Mouse (Mus musculus) heart, adult 2 months (tissue): ENCODE data around the gene Tdrd1. TPM values are rescaled to one million over a fixed set of nuclear protein-coding genes. Genes with fewer than 3 reads are reported as not detected.

Experiments used
- DNase-seq, 2 experiments: peaks; one replicate each; pipeline ENCODE4 v3.0.0; 2021
- H3K27ac ChIP-seq: fragments of 200-600 bp; 2 replicates; pipeline ENCODE4 v1.8.1; 2022
- H3K27me3 ChIP-seq: fragments of 200-500 bp; 2 replicates; pipeline ENCODE4 v1.6.1; 2012; ENCODE audit warnings: mild to moderate bottlenecking, low read length, inconsistent platforms, mixed read lengths; ENCODE audit not compliant: control insufficient read depth, insufficient read depth
- H3K36me3 ChIP-seq: fragments of 200-500 bp; 2 replicates; pipeline ENCODE4 v1.6.1; 2012; ENCODE audit warnings: low read length, inconsistent platforms; ENCODE audit not compliant: control insufficient read depth, insufficient read depth
- H3K4me1 ChIP-seq: fragments of 200-500 bp; 2 replicates; pipeline ENCODE4 v1.6.1; 2011; ENCODE audit warnings: low read length; ENCODE audit not compliant: control insufficient read depth, insufficient read depth
- H3K4me3 ChIP-seq: fragments of 200-600 bp; 2 replicates; pipeline ENCODE4 v1.8.1; 2022
- H3K79me2 ChIP-seq: fragments of 200-500 bp; replicated peaks from 2 replicates; pipeline ENCODE4 v1.6.1; 2012; ENCODE audit warnings: mild to moderate bottlenecking, inconsistent platforms, low read length, moderate library complexity, mixed read lengths; ENCODE audit not compliant: control insufficient read depth, insufficient read depth
- H3K9ac ChIP-seq: fragments of 200-500 bp; 2 replicates; pipeline ENCODE4 v1.6.1; 2012; ENCODE audit warnings: low read depth, mild to moderate bottlenecking, control low read depth, inconsistent platforms, low read length, mixed read lengths
- CTCF ChIP-seq: fragments of 200-600 bp; IDR thresholded peaks from 2 replicates; pipeline ENCODE4 v1.8.1; 2022; ENCODE audit warnings: antibody characterized with exemption, mild to moderate bottlenecking, moderate library complexity
- EP300 ChIP-seq: fragments of 200-500 bp; IDR thresholded peaks from 2 replicates; pipeline ENCODE4 v1.6.1; 2011; ENCODE audit warnings: low read depth, low read length, control low read depth; ENCODE audit not compliant: insufficient read depth
- POLR2A ChIP-seq: fragments of 200-500 bp; IDR thresholded peaks from 2 replicates; pipeline ENCODE4 v1.6.1; 2011; ENCODE audit warnings: mild to moderate bottlenecking, low read depth, low read length, control low read depth; ENCODE audit not compliant: insufficient read depth
- WGBS: fragments of 180-500 bp; shearing (Covaris S2); methylation state at CpG from one replicate; pipeline ENCODE4 v1.1.7; 2018; 5-methylcytosine and 5-hydroxymethylcytosine counted together
- intact Hi-C: fragments of 180-260 bp; cut with DNase I; formaldehyde crosslinking; loops from one replicate; pipeline ENCODE4 v1.15.1; 2025
- polyA plus RNA-seq: library from polyadenylated mRNA; depleted of rRNA; stranded (reverse); fragments of >200 nt; gene quantifications from 2 replicates; pipeline ENCODE4 v1.2.3, GENCODE M21; 2012
- total RNA-seq, 2 experiments: library from RNA; stranded (reverse); gene quantifications; 2 replicates each; pipeline ENCODE4 v1.2.3; 2021

Gene Tdrd1
- total and polyA plus RNA-seq, 3 experiments = 0.02 TPM; not detected in 2

DNA sequence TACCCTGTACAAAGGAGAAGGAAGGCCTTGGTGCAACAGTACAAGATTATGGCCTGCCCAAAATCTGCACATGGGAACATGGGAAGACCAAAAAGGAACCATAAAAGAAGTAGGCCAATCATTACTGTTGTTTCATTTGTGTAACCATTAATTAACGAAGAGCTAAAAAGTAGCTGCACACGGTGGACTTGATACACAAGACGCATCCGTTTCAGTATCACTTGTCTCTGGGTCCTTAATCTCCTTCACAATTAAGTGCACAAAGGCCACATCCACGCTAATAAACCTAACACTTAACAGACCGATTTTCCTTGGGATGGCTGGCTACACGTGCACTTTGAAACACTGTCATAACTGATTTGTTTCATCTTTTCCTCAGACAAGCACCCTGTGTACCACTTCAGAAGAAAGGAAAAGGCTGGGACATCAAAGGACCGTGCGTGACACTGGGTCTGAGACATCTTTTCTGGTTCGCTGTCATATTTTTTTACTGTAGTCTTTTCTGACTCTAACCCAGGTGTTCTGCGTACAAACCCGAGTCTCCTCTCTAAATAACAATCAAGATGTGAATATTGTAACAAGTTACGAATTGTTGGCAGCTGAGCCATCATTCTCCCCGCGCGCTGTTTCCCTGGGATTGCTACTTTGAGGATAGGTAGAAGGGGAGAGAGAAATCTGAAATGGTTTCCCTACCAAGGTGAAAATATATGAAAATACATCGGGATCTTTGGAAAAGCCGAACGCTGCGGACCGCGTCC is 4.8 kb upstream of the Tdrd1 start:
- Histone ChIP-seq H3K9ac (peak overlapping the region; percentile 97), H3K4me3 (peak overlapping the region; percentile 84), H3K27me3 (no peaks in the 10 kb centered on the region), H3K79me2 (peaks cover 7% of the 10 kb centered on the region), H3K4me1 (peaks cover 20% of the 10 kb centered on the region), H3K36me3 (peaks cover 24% of the 10 kb centered on the region), H3K27ac (peak overlapping the region; percentile 98)
- DNase-seq = no peak
- 3% methylated on average over 22 of the region's 22 CpGs for WGBS
- intact Hi-C loops = no loop called here
- TF ChIP-seq POLR2A = no peak
- TF ChIP-seq EP300 = no peak
- no peak for TF ChIP-seq CTCF

DNA sequence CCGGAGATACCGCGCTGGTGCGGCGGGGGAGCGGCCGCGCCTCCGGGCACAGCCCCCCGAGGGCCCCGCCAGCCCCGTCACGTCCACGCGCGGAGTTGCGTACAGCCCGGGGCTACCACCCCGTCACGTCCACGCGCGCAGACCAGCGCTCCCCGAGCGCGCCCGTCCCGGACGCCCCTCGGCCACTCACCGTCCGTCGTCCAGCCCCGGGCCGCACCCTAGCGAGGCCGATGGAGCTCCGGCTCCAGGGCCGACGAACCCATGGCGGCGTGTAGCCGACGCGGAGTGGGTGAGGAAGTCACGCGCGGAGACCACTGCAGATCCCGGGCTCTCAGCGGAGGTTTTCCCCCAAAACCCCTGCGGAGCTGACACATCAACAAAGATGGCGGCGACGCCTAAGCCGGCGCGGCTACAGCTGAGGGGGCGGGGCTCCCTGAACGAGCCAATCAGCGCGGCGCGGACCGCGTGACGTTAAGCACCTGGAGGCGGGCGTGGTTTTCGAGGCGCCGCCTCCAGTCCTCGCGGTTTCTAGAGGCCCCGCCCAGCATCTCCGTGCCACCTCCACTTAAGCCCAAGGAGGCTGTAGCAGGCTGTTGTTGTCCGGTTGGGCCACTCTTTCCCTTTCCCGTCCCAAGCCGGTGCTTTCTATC is 4.1 kb upstream of the Tdrd1 start, which contains the start of gene Ccdc186:
Ccdc186 (minus strand) TSS at position 393 of the 650 bp plus-strand sequence.
- H3K4me3 ChIP-seq = peak within 1 kb of the TSS; percentile 84
- H3K27ac ChIP-seq = peak within 1 kb of the TSS; percentile 98
- peak; percentile 96 to 97 for DNase-seq
- no peaks in the 10 kb centered on the region for H3K27me3 ChIP-seq
- H3K4me1 ChIP-seq = peaks cover 17% of the 10 kb centered on the region
- H3K79me2 ChIP-seq = peaks cover 6% of the 10 kb centered on the region
- peaks cover 23% of the 10 kb centered on the region for H3K36me3 ChIP-seq
- no peak for TF ChIP-seq EP300
- TF ChIP-seq POLR2A = peak; percentile 91
- intact Hi-C loops = no loop called here
- under 1% methylated on average over 79 of the region's 79 CpGs for WGBS
- H3K9ac ChIP-seq = peak within 1 kb of the TSS; percentile 97

DNA sequence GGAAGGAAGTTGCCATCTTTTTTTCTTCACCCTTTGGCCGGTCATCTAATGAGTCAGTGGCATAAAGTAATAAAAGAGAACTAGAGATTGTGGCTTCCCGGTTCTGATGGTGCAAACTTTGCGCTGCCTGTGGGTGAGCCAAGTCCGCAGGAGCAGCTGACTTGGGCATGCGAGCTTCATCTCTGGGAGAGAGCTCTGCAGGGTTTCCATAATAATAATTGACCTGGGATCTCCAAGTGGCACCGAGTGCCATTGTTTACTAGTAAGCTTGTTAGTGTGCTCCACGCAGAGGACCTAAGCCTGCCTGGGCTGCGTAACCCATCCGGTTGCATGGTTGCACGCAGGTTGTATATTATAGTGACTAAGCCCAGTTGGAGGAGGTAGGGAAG is 3.6 kb upstream of the Tdrd1 start:
- TF ChIP-seq CTCF (no peak), EP300 (no peak), POLR2A (no peak)
- intact Hi-C loops = no loop called here
- H3K27me3 ChIP-seq = no peaks in the 10 kb centered on the region
- DNase-seq = no peak
- no peak overlapping the region; the same call in 1 of the 2 replicates for H3K27ac ChIP-seq
- H3K36me3 ChIP-seq = peaks cover 18% of the 10 kb centered on the region
- H3K79me2 ChIP-seq = peaks cover 3% of the 10 kb centered on the region
- peaks cover 14% of the 10 kb centered on the region for H3K4me1 ChIP-seq
- peak overlapping the region; percentile 84 for H3K4me3 ChIP-seq
- H3K9ac ChIP-seq = no peak overlapping the region
- 22% methylated on average over 10 of the region's 10 CpGs for WGBS

DNA sequence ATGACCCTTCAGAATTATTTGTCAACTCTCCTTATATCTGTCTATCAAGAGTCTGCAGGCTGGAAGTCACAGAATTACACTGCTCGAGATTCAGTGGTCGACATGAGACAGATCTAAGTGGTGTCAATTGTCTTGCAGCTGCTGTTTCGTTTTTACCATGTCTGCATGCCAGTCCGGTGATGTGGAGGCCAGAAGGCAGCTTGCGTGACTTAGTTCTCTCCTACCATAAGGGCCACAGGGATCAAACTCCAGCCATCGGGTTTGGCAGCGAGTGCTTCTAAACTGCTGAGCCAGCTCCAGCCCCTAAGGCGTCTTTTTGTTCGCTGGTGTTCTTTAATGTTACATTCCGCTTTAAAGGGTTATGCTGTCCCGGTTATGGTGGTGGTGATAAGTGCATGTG is 2.3 kb downstream of the Tdrd1 start:
- intact Hi-C loops = no loop called here
- no peak overlapping the region for H3K4me3 ChIP-seq
- H3K27ac ChIP-seq = no peak overlapping the region
- no peaks in the 10 kb centered on the region for H3K36me3 ChIP-seq
- H3K9ac ChIP-seq = no peak overlapping the region
- no peaks in the 10 kb centered on the region for H3K4me1 ChIP-seq
- WGBS = 84% methylated on average over 11 of the region's 11 CpGs
- TF ChIP-seq CTCF (no peak), EP300 (no peak), POLR2A (no peak)
- no peaks in the 10 kb centered on the region for H3K27me3 ChIP-seq
- DNase-seq = no peak
- no peaks in the 10 kb centered on the region for H3K79me2 ChIP-seq

DNA sequence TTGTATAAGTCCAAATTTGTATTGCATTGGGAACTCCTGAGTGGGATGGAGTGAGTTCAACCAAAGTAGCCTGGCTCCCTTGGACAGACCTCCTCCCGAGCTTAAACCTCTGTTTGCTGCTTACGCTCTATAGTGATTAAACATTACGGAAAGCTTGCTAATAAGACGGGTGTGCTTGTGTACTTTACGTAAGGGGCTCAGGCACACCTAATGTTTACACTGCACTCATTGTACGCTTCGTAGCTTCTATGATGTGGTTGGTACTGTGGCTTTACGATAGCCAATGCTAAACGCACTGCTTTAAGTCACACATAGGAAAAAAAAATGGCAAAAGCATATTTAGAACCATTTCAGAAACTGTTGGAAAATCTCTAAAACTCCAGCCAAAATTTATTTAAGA is 3.3 kb downstream of the Tdrd1 start:
- intact Hi-C loops = no loop called here
- WGBS = 93% methylated on average over 9 of the region's 9 CpGs
- H3K27ac ChIP-seq = no peak overlapping the region
- no peaks in the 10 kb centered on the region for H3K4me1 ChIP-seq
- H3K27me3 ChIP-seq = no peaks in the 10 kb centered on the region
- no peak overlapping the region for H3K9ac ChIP-seq
- no peaks in the 10 kb centered on the region for H3K36me3 ChIP-seq
- DNase-seq = no peak
- no peak for TF ChIP-seq CTCF
- no peak overlapping the region for H3K4me3 ChIP-seq
- no peaks in the 10 kb centered on the region for H3K79me2 ChIP-seq

DNA sequence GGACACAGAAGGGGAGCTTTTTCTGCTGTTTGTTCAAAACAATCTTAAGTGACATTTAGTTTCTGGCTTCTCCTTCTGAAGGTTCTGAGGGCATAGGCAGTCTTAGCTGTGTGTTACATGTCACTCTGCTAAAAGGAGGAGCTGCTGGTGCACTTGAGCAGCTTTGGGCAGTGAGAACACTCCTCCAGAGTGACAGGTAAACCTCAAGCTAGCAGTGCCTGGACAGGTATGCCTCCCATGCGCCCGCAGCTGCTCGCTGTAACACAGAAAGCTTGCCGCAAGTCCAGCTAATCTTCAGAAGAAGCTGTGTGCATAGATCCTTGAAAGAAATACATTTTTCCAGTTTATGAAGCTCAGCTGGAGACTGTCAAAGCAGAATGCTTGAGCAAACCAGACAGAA is 4.2 kb downstream of the Tdrd1 start:
- no peak for DNase-seq
- no peak overlapping the region for H3K9ac ChIP-seq
- 93% methylated on average over 4 of the region's 4 CpGs for WGBS
- no peak overlapping the region for H3K4me3 ChIP-seq
- no peaks in the 10 kb centered on the region for H3K27me3 ChIP-seq
- no peaks in the 10 kb centered on the region for H3K36me3 ChIP-seq
- intact Hi-C loops = no loop called here
- TF ChIP-seq POLR2A (no peak), CTCF (no peak), EP300 (no peak)
- no peaks in the 10 kb centered on the region for H3K79me2 ChIP-seq
- H3K27ac ChIP-seq = no peak overlapping the region
- H3K4me1 ChIP-seq = no peaks in the 10 kb centered on the region
